In the genomic region with DNA sequence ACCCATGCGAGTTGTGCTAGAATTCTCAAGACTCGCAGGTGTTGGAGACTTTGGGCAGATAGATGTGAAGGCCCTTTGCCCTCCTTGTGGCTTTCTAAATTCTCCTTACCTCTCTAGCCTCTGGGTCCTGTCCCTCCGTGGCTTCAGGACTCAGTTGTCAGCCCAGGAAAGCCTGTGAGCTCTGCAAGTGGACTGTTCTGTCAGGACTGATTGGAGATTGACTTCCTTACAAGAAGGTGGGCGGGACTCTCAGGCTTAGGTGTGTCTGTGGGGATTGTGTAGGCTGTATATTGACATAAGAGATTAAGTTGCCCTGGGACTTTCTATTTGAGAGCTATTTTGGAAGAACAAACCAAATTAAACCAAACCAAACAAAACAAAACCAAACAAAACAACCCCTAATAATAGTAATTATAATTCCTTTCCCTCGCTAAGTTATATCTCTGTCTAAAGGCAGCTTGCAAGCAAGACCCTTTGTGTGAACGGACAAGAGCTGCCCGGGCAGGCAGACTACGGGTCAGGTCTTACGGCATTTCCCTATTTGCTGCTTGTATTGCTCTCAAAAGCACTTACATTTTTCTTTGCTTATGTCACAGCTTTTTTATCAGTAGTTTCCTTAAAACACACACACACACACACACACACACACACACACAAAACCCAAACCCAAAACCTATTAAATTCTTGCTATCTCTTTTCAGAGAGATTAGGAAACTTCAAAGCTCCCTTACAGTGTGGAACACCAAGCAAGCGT, we compare ENCODE assay signal across 14 mouse cellular contexts. TPM values are rescaled to one million over a fixed set of nuclear protein-coding genes. Genes with fewer than 3 reads are reported as not detected.
DNase-seq lines count a peak whose midpoint lies in the region; ATAC-seq and TF ChIP-seq lines count a peak whose summit lies in the region.
"Had no signal": no experiment of that assay in that cellular context is flagged by ENCODE, and none has a peak within 500 bp of the region (broad histone marks: within the 10 kb centered on the region; RNA-seq: fewer than 3 reads in every experiment).

No protein-coding gene starts in this region.

- TF ChIP-seq CTCF in lung, postnatal 0 days (IDR thresholded peaks at IDR 0.05), result no peak

- no peak overlapping the region for H3K4me2 ChIP-seq in hindbrain, embryonic 12.5 days (replicated peaks)
- H3K4me2 ChIP-seq in lung, postnatal 0 days (replicated peaks; ENCODE audit: low read depth, low read length), result no peak overlapping the region
- H3K4me2 ChIP-seq: embryonic facial prominence, embryonic 13.5 days had no signal

- TF ChIP-seq EP300 in lung, postnatal 0 days (IDR thresholded peaks at IDR 0.05), result peak; percentile 85

- no peaks in the 10 kb centered on the region; the same call in 1 of the 2 replicates for H3K9me3 ChIP-seq in hindbrain, embryonic 10.5 days
- no peaks in the 10 kb centered on the region for H3K9me3 ChIP-seq in hindbrain, embryonic 12.5 days (replicated peaks)
- no peaks in the 10 kb centered on the region for H3K9me3 ChIP-seq in ES-E14 (ENCODE audit: control insufficient read depth, insufficient read depth, low read depth, low read length)
- no peaks in the 10 kb centered on the region; the same call in 1 of the 2 replicates for H3K9me3 ChIP-seq in embryonic facial prominence, embryonic 10.5 days
- H3K9me3 ChIP-seq in lung, postnatal 0 days (ENCODE audit: low read length), result no peaks in the 10 kb centered on the region
- H3K9me3 ChIP-seq: embryonic facial prominence, embryonic 13.5 days had no signal

- DNase-seq in hindbrain, embryonic 10.5 days (ENCODE audit: low spot score), result no peak
- DNase-seq in ES-E14 (ENCODE audit: low read depth, low spot score), result no peak
- DNase-seq in embryonic facial prominence, embryonic 10.5 days (ENCODE audit: low spot score), result no peak
- peak; percentile 87 for DNase-seq in lung, postnatal 0 days (ENCODE audit: low spot score)
- DNase-seq in gastrocnemius, postnatal 10 days, result no peak
- DNase-seq in cerebellum, postnatal 10 days, result no peak
- DNase-seq: adrenal gland, postnatal 25 days; cerebellum, postnatal 36 days; right cerebral cortex, postnatal 4 days had no signal

- peaks cover 24% of the 10 kb centered on the region for H3K4me1 ChIP-seq in hindbrain, embryonic 10.5 days (replicated peaks)
- H3K4me1 ChIP-seq in hindbrain, embryonic 12.5 days, result peaks cover 7% of the 10 kb centered on the region; the same call in 1 of the 2 replicates
- H3K4me1 ChIP-seq in ES-E14 (ENCODE audit: control insufficient read depth in 2 of 2, insufficient read depth in 2 of 2, low read length in 2 of 2, poor library complexity in 1 of 2), result peaks cover 2 to 7% of the 10 kb centered on the region in 2 experiments
- H3K4me1 ChIP-seq in embryonic facial prominence, embryonic 10.5 days, result peaks cover 27% of the 10 kb centered on the region
- peaks cover 12% of the 10 kb centered on the region for H3K4me1 ChIP-seq in lung, postnatal 0 days (ENCODE audit: insufficient read depth, low read depth, low read length)

- no peak overlapping the region for H3K9ac ChIP-seq in hindbrain, embryonic 12.5 days
- H3K9ac ChIP-seq in ES-E14 (ENCODE audit: insufficient read depth, low read depth, low read length, poor library complexity, severe bottlenecking), result peak overlapping the region; percentile 47; the same call in 1 of the 2 replicates
- H3K9ac ChIP-seq in lung, postnatal 0 days (replicated peaks; ENCODE audit: low read depth), result no peak overlapping the region
- H3K9ac ChIP-seq: embryonic facial prominence, embryonic 13.5 days had no signal

- H3K4me3 ChIP-seq in hindbrain, embryonic 10.5 days, result no peak overlapping the region
- no peak overlapping the region for H3K4me3 ChIP-seq in hindbrain, embryonic 12.5 days
- H3K4me3 ChIP-seq in ES-E14 (ENCODE audit: insufficient read depth in 1 of 2, low read depth in 1 of 2, low read length in 2 of 2, poor library complexity in 1 of 2, severe bottlenecking in 1 of 2), result no peak overlapping the region
- no peak overlapping the region for H3K4me3 ChIP-seq in embryonic facial prominence, embryonic 10.5 days
- no peak overlapping the region for H3K4me3 ChIP-seq in lung, postnatal 0 days (ENCODE audit: low read depth, low read length)
- H3K4me3 ChIP-seq: embryonic facial prominence, embryonic 13.5 days; myocyte had no signal

- peak overlapping the region; percentile 54 for H3K27ac ChIP-seq in hindbrain, embryonic 10.5 days
- H3K27ac ChIP-seq in hindbrain, embryonic 12.5 days, result no peak overlapping the region
- no peak overlapping the region for H3K27ac ChIP-seq in ES-E14 (ENCODE audit: insufficient read depth, low read depth, low read length, poor library complexity, severe bottlenecking)
- peak overlapping the region; percentile 48; the same call in 1 of the 2 replicates for H3K27ac ChIP-seq in embryonic facial prominence, embryonic 10.5 days (replicated peaks)
- peak overlapping the region; percentile 79 for H3K27ac ChIP-seq in lung, postnatal 0 days (ENCODE audit: low read length)
- H3K27ac ChIP-seq: embryonic facial prominence, embryonic 13.5 days had no signal

- no peaks in the 10 kb centered on the region for H3K36me3 ChIP-seq in hindbrain, embryonic 10.5 days
- H3K36me3 ChIP-seq in hindbrain, embryonic 12.5 days, result no peaks in the 10 kb centered on the region
- no peaks in the 10 kb centered on the region for H3K36me3 ChIP-seq in ES-E14 (ENCODE audit: control insufficient read depth, insufficient read depth, low read length, poor library complexity, severe bottlenecking)
- no peaks in the 10 kb centered on the region for H3K36me3 ChIP-seq in embryonic facial prominence, embryonic 10.5 days (replicated peaks)
- H3K36me3 ChIP-seq in lung, postnatal 0 days (ENCODE audit: insufficient read depth, low read length), result no peaks in the 10 kb centered on the region
- H3K36me3 ChIP-seq: embryonic facial prominence, embryonic 13.5 days had no signal

- ATAC-seq in hindbrain, embryonic 12.5 days (ENCODE audit: low FRiP score), result no peak
- peak; percentile 70 for ATAC-seq in lung, postnatal 0 days
- ATAC-seq: intestine, embryonic 16.5 days had no signal

- 74% methylated on average over 10 of the region's 10 CpGs for WGBS in hindbrain, embryonic 10.5 days
- 82% methylated on average over 10 of the region's 10 CpGs for WGBS in hindbrain, embryonic 12.5 days
- WGBS in embryonic facial prominence, embryonic 10.5 days, result 68% methylated on average over 10 of the region's 10 CpGs
- 49% methylated on average over 10 of the region's 10 CpGs for WGBS in lung, postnatal 0 days

- H3K27me3 ChIP-seq in hindbrain, embryonic 10.5 days (ENCODE audit: insufficient read depth, poor library complexity, severe bottlenecking), result no peaks in the 10 kb centered on the region
- H3K27me3 ChIP-seq in hindbrain, embryonic 12.5 days, result no peaks in the 10 kb centered on the region
- H3K27me3 ChIP-seq in embryonic facial prominence, embryonic 10.5 days (replicated peaks; ENCODE audit: low read depth, poor library complexity, severe bottlenecking), result peaks cover 6% of the 10 kb centered on the region; the same call in 1 of the 2 replicates
- H3K27me3 ChIP-seq in lung, postnatal 0 days (replicated peaks; ENCODE audit: insufficient read depth, low read length), result no peaks in the 10 kb centered on the region
- H3K27me3 ChIP-seq: CH12.LX; embryonic facial prominence, embryonic 13.5 days had no signal

- in situ Hi-C loops in ES-E14 (cut with MboI; ENCODE audit: low sequenced_read_pairs in 2 of 2, unreplicated experiment in 2 of 2), result no loop called here

TF ChIP-seq in ES-E14, 5 proteins besides CTCF, POLR2A, EP300 and RAD21:
- TF ChIP-seq CHD2 (IDR thresholded peaks at IDR 0.05; ENCODE audit: low read depth, low read length) (no peak), MAFK (IDR thresholded peaks at IDR 0.05; ENCODE audit: insufficient read depth, low read depth, low read length) (no peak), ZNF384 (IDR thresholded peaks at IDR 0.05; ENCODE audit: low read depth, low read length) (no peak), HCFC1 (IDR thresholded peaks at IDR 0.05; ENCODE audit: borderline replicate concordance, insufficient read depth, low read length) (no peak), ZC3H11A (IDR thresholded peaks at IDR 0.05; ENCODE audit: borderline replicate concordance, low read depth, low read length) (no peak)

RNA-seq across cellular contexts. Expression of gene Adrb1, which starts 58.3 kb away (rescaled TPM):
- 0.09 and 0.21 TPM in 2 replicates for polyA plus RNA-seq in hindbrain, embryonic 10.5 days (2016; fragmentation: Nextera tagmentation; extraction: Ambion mirVana)
- polyA plus RNA-seq in hindbrain, embryonic 12.5 days (2016; fragmentation: Nextera tagmentation; extraction: Ambion mirVana), result 0.21 and 0.35 TPM in 2 replicates
- total RNA-seq in ES-E14 (2012; rRNA removed), result 0.36 and 1.2 TPM in 2 replicates
- polyA plus RNA-seq in embryonic facial prominence, embryonic 10.5 days (2016; fragmentation: Nextera tagmentation; extraction: Ambion mirVana), result 0.24 and 0.26 TPM in 2 replicates
- 12.6 and 14.7 TPM in 2 replicates for polyA plus RNA-seq in lung, postnatal 0 days (2015; fragmentation: Nextera tagmentation; extraction: Ambion mirVana)
- 1 to 10 TPM; 1.1 to 1.5 TPM for total RNA-seq in gastrocnemius, postnatal 10 days (2021)
- total RNA-seq: CH12.LX had no signal

Comparison
In these comparisons a context has a peak if more than half of its experiments do, and no peak if none do; other contexts are left out.
1. H3K27ac ChIP-seq: peak in hindbrain, embryonic 10.5 days (single experiment), embryonic facial prominence, embryonic 10.5 days (single experiment) and lung, postnatal 0 days (single experiment); none in hindbrain, embryonic 12.5 days (single experiment) and ES-E14 (single experiment).
2. RNA of gene Adrb1, which starts 58.3 kb away (polyA plus RNA-seq): 12.6 to 14.7 TPM in lung, postnatal 0 days; 0.24 to 0.26 TPM in embryonic facial prominence, embryonic 10.5 days, 0.09 to 0.21 TPM in hindbrain, embryonic 10.5 days and 0.21 to 0.35 TPM in hindbrain, embryonic 12.5 days; every median in the first group is over 10 times any median in the second.